Mouse (Mus musculus): Measurements from ENCODE around the gene Sh3gl1. TPM values are rescaled to one million over a fixed set of nuclear protein-coding genes. Genes with fewer than 3 reads are reported as not detected.

Sh3gl1 gene
- polyA plus RNA-seq, 1 experiment from 2014 or later: 138 TPM

DNA sequence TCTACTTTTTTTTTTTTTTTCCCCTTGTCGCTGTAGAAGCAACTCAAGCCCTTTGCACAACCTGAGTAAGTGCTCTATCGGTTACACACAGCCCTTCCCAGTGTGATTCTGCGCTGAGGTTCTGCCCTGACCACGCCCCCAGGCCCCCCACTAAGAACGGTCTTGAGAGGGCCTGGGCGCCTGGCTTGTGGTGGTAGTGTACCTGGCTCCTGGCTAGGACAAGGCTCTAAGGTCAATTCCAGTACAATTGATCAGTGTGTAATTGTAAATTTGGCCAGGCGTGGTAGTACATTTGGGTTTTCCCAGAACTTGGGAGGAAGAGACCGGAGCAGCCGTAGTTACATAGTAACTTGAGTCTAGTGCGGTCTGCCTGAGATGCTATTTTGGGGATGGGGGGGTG, 29.5 kb downstream of the Sh3gl1 start:
- WGBS: 51% methylated on average over 10 of the region's 10 CpGs
- Histone ChIP-seq H3K9ac (replicated peaks) (no peak overlapping the region), H3K4me2 (replicated peaks) (no peak overlapping the region), H3K4me3 (no peak overlapping the region), H3K27me3 (peaks cover 22% of the 10 kb centered on the region), H3K27ac (replicated peaks) (peak overlapping the region; percentile 97; the same call in 1 of the 2 replicates), H3K36me3 (peaks cover 16% of the 10 kb centered on the region), H3K4me1 (peaks cover 31% of the 10 kb centered on the region), H3K9me3 (no peaks in the 10 kb centered on the region)
- ATAC-seq (ENCODE audit: low FRiP score, low read depth): no peak

DNA sequence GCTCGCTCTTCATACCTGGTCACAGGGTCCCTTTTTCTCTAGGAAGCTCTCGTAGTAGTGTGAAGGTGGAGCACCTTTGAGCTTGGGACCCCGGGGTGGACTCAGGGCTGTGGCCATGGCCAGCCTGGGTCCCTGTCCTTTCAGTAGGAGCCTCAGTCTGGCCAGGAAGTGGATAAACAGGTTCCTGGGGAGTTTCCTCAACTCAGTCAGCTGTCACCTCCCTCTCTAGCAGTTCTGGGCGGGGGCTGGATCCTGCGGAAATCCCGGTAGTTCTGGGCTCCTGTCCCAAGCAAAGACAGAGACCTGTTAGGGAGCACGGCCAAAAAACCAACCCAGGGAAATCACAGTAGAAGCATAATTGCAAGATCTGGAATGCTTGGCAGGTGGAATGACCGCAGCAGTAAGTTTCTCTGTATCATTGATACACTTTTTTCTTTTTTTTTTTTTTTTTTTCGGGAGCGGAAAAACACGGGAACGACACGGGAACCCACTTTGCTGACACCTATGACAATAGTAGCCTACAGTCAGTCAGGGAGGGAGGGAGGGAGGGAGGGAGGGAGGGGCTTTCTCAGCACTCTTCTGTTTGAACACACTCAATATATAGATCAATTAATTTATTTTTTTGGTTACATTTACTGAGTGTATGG, 30.9 kb downstream of the Sh3gl1 start, which contains the start of the genes Stap2 and Mpnd:
Gene Stap2, minus strand, starts transcription at position 170 of the 647 bp plus-strand sequence.
Gene Mpnd, plus strand, starts transcription at position 297 of the 647 bp plus-strand sequence.
- no peak within 1 kb of the TSS for H3K4me2 ChIP-seq (replicated peaks)
- no peaks in the 10 kb centered on the region for H3K9me3 ChIP-seq
- no peak within 1 kb of the TSS for H3K4me3 ChIP-seq
- H3K36me3 ChIP-seq: 0 out of 2 replicates have a peak, but pooled peaks cover 2% of the 10 kb centered on the region
- H3K9ac ChIP-seq (replicated peaks): 0 out of 2 replicates have a peak within 1 kb of the TSS, but pooled peaks have one; percentile 34
- peaks cover 17% of the 10 kb centered on the region for H3K4me1 ChIP-seq
- 66% methylated on average over 13 of the region's 13 CpGs for WGBS
- peaks cover 32% of the 10 kb centered on the region for H3K27me3 ChIP-seq
- no peak within 1 kb of the TSS for H3K27ac ChIP-seq (replicated peaks)
- no peak for ATAC-seq (ENCODE audit: low FRiP score, low read depth)

DNA sequence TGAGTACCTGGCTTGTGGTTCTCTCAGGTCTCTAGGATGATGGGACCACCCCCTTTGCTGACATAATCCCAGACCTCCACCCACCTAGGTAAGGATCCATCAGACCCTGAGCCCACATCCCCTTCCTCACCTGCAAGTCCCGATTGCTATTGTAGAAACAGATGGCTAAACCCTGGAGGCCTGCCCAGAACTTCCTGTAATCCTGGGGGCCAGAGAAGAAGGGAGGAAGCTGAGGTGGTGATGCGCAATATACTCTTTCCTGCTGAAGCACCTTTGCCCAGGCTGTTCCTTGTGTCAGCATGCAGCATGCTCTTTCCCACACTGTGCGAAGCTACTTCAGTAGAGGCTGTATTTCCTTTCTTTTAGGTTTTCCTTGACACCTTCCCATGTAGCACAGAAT, 33.4 kb downstream of the Sh3gl1 start:
- no peak for ATAC-seq (ENCODE audit: low FRiP score, low read depth)
- Histone ChIP-seq H3K4me3 (no peak overlapping the region), H3K27me3 (peaks cover 46% of the 10 kb centered on the region), H3K9ac (replicated peaks) (no peak overlapping the region), H3K36me3 (no peaks in the 10 kb centered on the region), H3K27ac (replicated peaks) (no peak overlapping the region), H3K4me2 (replicated peaks) (no peak overlapping the region), H3K4me1 (peaks cover 11% of the 10 kb centered on the region), H3K9me3 (no peaks in the 10 kb centered on the region)
- 83% methylated on average over 3 of the region's 3 CpGs for WGBS

DNA sequence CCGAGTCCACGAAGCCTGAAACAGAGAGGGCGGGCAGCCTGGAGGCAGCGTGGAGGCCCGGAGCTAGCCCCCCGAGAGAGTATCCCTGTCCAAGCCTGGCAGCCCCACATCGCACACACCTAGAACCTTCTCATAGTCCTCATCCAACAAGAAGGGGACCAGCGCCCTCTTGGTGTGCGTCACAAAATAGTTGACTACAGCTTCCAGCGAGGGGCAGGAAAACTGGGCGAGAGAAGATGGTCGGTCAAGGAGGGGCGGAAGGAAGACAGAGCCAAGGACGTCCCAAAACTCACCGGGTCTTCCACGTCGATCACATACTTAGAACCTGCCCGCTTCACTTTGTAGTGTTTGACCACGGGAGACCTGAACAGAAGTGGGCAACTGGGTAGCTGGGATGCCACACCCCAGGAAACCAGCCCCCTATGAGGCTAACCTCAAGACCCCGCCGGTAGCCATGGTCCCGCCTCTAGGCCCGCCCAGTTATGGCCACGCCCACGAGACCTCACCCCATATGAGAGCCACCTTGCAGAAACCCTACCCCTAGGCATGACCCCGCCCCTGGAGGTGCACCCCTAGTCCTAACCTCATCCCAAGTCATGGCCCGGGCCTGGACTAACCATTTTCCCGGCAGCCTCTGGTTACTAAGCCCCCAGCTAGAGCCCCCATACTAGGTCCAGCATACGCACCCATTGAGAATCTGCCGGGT, 36.5 kb downstream of the Sh3gl1 start:
- peaks cover 23% of the 10 kb centered on the region for H3K36me3 ChIP-seq
- H3K9ac ChIP-seq (replicated peaks): no peak overlapping the region
- H3K4me1 ChIP-seq: peaks cover 5% of the 10 kb centered on the region; the same call in 1 of the 2 replicates
- 8% methylated on average over 30 of the region's 30 CpGs for WGBS
- H3K4me3 ChIP-seq: no peak overlapping the region
- peak overlapping the region; percentile 26 for H3K4me2 ChIP-seq (replicated peaks)
- no peak overlapping the region for H3K27ac ChIP-seq (replicated peaks)
- ATAC-seq (ENCODE audit: low FRiP score, low read depth): 0 out of 2 replicates have a peak, but pooled peaks have one; percentile 39
- no peaks in the 10 kb centered on the region for H3K9me3 ChIP-seq
- H3K27me3 ChIP-seq: peaks cover 41% of the 10 kb centered on the region

DNA sequence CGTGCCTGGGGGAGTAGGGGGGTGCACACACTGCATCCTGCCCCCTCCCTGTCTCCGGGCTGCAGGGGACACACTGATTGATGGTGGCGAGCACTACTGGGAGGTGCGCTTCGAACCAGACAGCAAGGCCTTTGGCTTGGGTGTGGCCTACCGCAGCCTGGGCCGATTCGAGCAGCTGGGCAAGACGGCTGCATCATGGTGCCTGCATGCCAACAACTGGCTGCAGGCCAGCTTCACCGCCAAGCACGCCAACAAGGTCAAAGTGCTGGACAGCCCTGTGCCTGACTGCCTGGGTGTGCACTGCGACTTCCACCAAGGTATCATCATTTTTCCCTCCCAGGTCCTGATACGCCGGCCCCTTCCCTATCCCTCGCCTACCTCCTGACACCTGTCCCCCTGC, 40.4 kb downstream of the Sh3gl1 start:
- ATAC-seq (ENCODE audit: low FRiP score, low read depth): no peak
- H3K4me2 ChIP-seq (replicated peaks): no peak overlapping the region
- 91% methylated on average over 15 of the region's 15 CpGs for WGBS
- H3K4me3 ChIP-seq: no peak overlapping the region
- no peak overlapping the region for H3K27ac ChIP-seq (replicated peaks)
- peaks cover 12% of the 10 kb centered on the region for H3K4me1 ChIP-seq
- no peaks in the 10 kb centered on the region for H3K9me3 ChIP-seq
- H3K36me3 ChIP-seq: peaks cover 57% of the 10 kb centered on the region
- peaks cover 19% of the 10 kb centered on the region for H3K27me3 ChIP-seq
- no peak overlapping the region for H3K9ac ChIP-seq (replicated peaks)

DNA sequence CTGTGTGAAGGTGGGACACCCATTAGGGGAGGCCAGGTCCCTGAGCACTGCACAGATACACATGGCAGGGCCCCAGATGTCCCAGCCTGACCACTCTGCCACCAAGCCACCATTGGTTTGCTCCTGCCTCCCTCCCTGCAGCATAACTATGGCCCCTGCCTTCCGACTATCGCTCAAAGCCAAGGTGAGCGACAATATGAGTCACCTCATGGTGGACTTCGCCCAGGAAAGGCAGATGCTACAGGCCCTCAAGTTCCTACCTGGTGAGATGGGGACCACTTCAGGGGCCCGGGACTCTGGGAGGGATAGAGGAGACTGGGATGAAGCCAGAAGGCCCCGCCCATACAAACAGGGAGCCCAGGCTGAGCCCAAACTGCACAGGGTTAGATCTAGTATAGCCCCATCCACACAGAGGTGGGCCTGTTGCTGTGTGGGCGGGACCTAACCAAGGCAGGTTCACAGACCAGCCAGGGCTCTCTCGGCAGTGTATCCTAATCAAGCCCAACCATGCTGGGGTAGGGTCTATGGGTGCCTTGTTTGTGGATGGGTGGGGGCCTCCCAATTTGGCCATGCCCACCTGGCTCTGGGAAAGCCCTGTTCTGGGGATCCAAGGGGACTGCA, 46.0 kb downstream of the Sh3gl1 start:
- H3K4me2 ChIP-seq (replicated peaks): no peak overlapping the region
- WGBS: 89% methylated on average over 8 of the region's 8 CpGs
- H3K4me3 ChIP-seq: no peak overlapping the region
- H3K27ac ChIP-seq (replicated peaks): no peak overlapping the region
- H3K4me1 ChIP-seq: peaks cover 13% of the 10 kb centered on the region
- no peaks in the 10 kb centered on the region for H3K27me3 ChIP-seq
- peaks cover 54% of the 10 kb centered on the region for H3K36me3 ChIP-seq
- H3K9ac ChIP-seq (replicated peaks): no peak overlapping the region
- ATAC-seq (ENCODE audit: low FRiP score, low read depth): no peak
- H3K9me3 ChIP-seq: no peaks in the 10 kb centered on the region

DNA sequence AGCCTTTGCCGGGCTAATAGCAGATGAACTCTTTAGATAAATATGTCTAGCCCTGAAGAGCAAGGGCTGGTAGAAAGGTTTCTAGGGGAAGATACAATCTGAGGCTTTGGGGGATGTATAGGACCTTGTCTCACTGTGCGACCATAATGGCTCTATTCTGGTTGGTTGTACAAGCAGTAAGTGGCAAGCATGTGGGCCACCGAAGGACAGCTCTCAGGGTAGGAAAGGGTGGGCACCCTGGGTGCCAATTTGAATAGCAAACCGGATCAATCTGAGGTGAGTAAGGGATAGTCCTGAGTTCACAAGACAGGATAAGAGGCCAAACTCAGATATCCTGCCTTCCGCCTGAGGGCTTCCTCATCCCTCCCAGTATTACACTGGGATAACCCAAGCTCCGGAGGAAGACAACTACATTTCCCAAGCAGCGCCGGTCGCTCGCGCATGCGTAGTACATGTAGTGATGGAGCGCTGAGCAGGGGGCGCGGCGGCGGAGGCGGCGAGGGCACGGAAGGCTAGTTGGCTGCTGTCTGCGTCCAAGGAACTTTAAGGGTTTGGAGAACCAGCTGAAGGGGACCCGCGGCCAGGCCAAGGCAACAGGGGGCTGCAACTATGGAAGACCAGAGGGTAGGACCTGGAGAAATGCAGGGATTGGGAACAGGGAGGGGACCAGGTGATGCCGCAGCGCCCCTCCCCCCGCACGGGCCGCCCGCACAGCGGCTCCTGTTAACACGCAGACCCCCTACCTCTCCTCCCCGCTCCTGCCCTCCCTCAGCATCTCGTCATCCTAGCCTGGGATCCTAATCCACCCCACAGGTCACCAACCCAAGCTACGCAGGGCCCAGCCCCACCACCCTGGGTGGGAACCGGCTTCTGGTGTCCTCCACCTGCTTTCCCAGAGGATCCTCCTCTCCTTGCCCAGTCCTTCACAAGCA, 50.1 kb downstream of the Sh3gl1 start, which contains the start of gene Fsd1:
Gene Fsd1, plus strand, starts transcription at position 480 of the 932 bp plus-strand sequence.
- Histone ChIP-seq H3K4me1 (peaks cover 6% of the 10 kb centered on the region), H3K27me3 (no peaks in the 10 kb centered on the region), H3K9me3 (no peaks in the 10 kb centered on the region), H3K27ac (replicated peaks) (peak within 1 kb of the TSS; percentile 31; the same call in 1 of the 2 replicates), H3K4me3 (peak within 1 kb of the TSS; percentile 67), H3K36me3 (peaks cover 18% of the 10 kb centered on the region), H3K9ac (replicated peaks) (peak within 1 kb of the TSS; percentile 75), H3K4me2 (replicated peaks) (peak within 1 kb of the TSS; percentile 87)
- 9% methylated on average over 33 of the region's 35 CpGs for WGBS
- peak; percentile 83 for ATAC-seq (ENCODE audit: low FRiP score, low read depth)

DNA sequence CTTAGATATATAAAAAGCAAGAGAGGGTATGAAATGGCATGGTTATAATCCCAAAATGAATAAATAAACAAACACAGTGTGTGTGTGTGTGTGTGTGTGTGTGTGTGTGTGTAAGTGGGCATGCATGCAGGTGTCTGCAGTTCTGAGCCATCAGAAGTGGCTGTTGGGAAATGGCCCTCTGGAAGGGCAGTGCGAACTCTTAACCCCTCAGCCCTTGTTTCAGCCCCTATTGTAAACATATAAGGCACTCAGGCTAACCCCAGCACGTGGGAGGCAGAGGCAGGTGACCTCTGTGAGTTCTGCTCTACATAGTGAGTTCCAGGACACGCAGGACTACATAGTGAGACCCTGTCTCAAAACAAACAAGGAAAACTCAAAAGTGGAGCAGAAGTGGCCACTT, 59.1 kb downstream of the Sh3gl1 start:
- H3K9ac ChIP-seq (replicated peaks): no peak overlapping the region
- H3K4me3 ChIP-seq: no peak overlapping the region
- 0 out of 2 replicates have a peak, but pooled peaks cover 5% of the 10 kb centered on the region for H3K27me3 ChIP-seq
- H3K27ac ChIP-seq (replicated peaks): 0 out of 2 replicates have a peak overlapping the region, but pooled peaks have one; percentile 69
- H3K36me3 ChIP-seq: peaks cover 19% of the 10 kb centered on the region
- peaks cover 17% of the 10 kb centered on the region; the same call in 1 of the 2 replicates for H3K4me1 ChIP-seq
- 63% methylated on average over 3 of the region's 3 CpGs for WGBS
- no peak for ATAC-seq (ENCODE audit: low FRiP score, low read depth)
- no peak overlapping the region for H3K4me2 ChIP-seq (replicated peaks)
- H3K9me3 ChIP-seq: no peaks in the 10 kb centered on the region

DNA sequence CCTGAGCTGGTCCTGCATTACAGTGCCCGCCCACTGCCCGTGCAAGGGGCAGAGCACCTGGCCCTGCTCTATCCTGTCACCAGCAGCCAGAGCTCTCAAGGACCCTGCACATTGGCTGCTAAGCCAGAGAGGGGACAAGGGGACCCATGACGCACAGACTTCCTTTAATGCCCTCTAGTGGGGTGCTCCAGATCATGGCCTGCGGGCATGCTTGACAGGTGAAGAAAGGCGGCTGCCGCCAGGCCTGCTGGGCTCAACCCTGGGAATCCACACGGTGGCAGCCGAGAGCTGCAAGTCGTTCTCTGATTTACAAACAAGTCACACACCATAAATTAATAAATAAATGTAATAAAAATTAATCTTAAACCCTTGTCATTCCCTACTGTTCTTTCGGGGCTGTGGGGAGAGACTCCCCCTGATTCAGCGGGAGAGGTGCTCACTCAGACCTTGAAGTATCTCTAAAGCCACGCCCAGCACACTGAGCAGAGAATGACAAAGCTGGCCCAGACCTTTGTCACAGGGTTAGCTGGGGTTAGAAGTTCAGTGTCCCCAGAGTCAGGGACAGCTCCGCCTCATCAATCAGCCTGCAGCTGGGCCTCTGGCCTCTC, 60.1 kb downstream of the Sh3gl1 start:
- peak; percentile 65 for ATAC-seq (ENCODE audit: low FRiP score, low read depth)
- no peak overlapping the region; the same call in 1 of the 2 replicates for H3K4me2 ChIP-seq (replicated peaks)
- H3K27ac ChIP-seq (replicated peaks): peak overlapping the region; percentile 69
- no peak overlapping the region for H3K4me3 ChIP-seq
- no peaks in the 10 kb centered on the region for H3K9me3 ChIP-seq
- H3K4me1 ChIP-seq: peaks cover 23% of the 10 kb centered on the region
- peaks cover 19% of the 10 kb centered on the region for H3K36me3 ChIP-seq
- no peak overlapping the region for H3K9ac ChIP-seq (replicated peaks)
- WGBS: 19% methylated on average over 13 of the region's 13 CpGs
- H3K27me3 ChIP-seq: 0 out of 2 replicates have a peak, but pooled peaks cover 5% of the 10 kb centered on the region

DNA sequence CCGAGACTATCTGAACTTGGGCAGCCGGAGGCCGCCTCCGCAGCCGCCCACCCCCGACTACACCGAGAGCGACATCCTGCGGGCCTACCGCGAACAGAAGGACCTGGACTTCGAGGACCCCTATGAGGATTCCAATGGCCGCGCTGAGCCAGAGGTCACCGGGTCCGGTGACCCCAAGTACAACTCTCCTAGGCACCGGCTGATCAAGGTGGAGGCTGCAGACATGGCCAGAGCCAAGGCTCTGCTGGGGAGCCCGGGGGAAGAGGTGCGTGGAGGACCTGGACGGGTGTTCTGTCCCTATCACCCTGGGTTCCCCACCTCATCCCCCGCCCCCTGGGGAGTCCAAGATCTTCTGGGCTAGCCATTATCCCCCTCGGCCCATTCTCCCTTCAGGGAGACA, 65.0 kb downstream of the Sh3gl1 start:
- Histone ChIP-seq H3K36me3 (peaks cover 34% of the 10 kb centered on the region), H3K27ac (replicated peaks) (peak overlapping the region; percentile 86; the same call in 1 of the 2 replicates), H3K4me1 (peaks cover 54% of the 10 kb centered on the region), H3K4me3 (peak overlapping the region; percentile 57), H3K9ac (replicated peaks) (peak overlapping the region; percentile 76), H3K4me2 (replicated peaks) (peak overlapping the region; percentile 78), H3K27me3 (no peaks in the 10 kb centered on the region), H3K9me3 (no peaks in the 10 kb centered on the region)
- no peak for ATAC-seq (ENCODE audit: low FRiP score, low read depth)
- 19% methylated on average over 22 of the region's 22 CpGs for WGBS

Measured in midbrain, embryonic 12.5 days (tissue).